Mouse (Mus musculus): ENCODE results near the gene Olfr692. TPM values are rescaled to one million over a fixed set of nuclear protein-coding genes. Genes with fewer than 3 reads are reported as not detected.

Gene Olfr692
- polyA plus RNA-seq, 1 experiment from 2014 or later = not detected

DNA sequence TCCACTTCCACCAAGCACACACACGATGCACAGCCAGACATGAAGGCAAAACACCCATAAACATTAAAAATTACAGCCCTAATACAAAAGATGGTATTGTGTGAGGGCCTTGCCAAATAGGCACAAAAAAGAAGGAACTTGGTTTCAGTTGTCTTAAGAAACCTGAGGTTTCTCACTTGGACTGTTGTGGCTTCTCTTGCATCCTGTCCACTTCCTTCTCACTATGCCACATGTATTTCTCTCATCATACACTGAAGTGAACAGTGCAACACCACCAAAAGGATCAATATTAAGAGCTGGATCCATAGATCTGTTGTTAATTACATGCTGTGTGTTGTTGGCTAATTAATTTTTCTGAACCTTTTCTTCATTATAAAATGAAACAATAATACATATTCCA, 4.9 kb downstream of the Olfr692 start:
- WGBS = 70% methylated on average over 1 of the region's 1 CpGs
- Histone ChIP-seq H3K4me3 (replicated peaks; ENCODE audit: low read length) (no peak overlapping the region), H3K4me1 (ENCODE audit: control insufficient read depth, insufficient read depth, low read length) (no peaks in the 10 kb centered on the region), H3K27me3 (ENCODE audit: control insufficient read depth, insufficient read depth, low read length) (no peaks in the 10 kb centered on the region), H3K4me2 (ENCODE audit: low read depth, low read length) (no peak overlapping the region), H3K27ac (ENCODE audit: low read length) (no peak overlapping the region), H3K36me3 (ENCODE audit: control insufficient read depth, insufficient read depth, low read length) (0 out of 2 replicates have a peak, but pooled peaks cover 3% of the 10 kb centered on the region), H3K9ac (ENCODE audit: low read length) (no peak overlapping the region), H3K9me3 (replicated peaks; ENCODE audit: control insufficient read depth, low read length) (no peaks in the 10 kb centered on the region)
- ATAC-seq (ENCODE audit: insufficient read depth, low FRiP score) = no peak

DNA sequence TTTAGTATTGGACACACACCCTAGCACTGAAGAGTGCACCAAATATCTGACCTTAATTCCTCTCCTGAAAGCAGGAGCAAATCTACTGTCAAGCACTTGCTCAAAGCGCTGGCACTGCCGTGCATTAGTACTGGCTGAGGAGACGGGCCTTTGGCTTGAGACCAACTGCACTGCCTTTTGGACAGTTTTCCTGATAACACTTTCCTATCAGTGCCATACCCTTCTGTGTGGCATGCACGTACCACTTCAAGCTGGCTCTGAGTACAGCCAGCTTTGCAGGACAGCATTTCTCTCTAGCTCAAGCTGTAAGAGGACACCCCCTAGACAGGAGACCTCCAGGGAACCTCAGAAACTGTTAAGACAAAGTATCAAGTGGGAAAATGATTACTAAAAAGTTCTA, 5.5 kb downstream of the Olfr692 start:
- H3K4me3 ChIP-seq (replicated peaks; ENCODE audit: low read length) = no peak overlapping the region
- no peaks in the 10 kb centered on the region for H3K9me3 ChIP-seq (replicated peaks; ENCODE audit: control insufficient read depth, low read length)
- 82% methylated on average over 4 of the region's 4 CpGs for WGBS
- 0 out of 2 replicates have a peak, but pooled peaks have one; percentile 33 for ATAC-seq (ENCODE audit: insufficient read depth, low FRiP score)
- no peak overlapping the region for H3K27ac ChIP-seq (ENCODE audit: low read length)
- no peaks in the 10 kb centered on the region for H3K4me1 ChIP-seq (ENCODE audit: control insufficient read depth, insufficient read depth, low read length)
- no peak overlapping the region for H3K4me2 ChIP-seq (ENCODE audit: low read depth, low read length)
- H3K27me3 ChIP-seq (ENCODE audit: control insufficient read depth, insufficient read depth, low read length) = no peaks in the 10 kb centered on the region
- peaks cover 6% of the 10 kb centered on the region; the same call in 1 of the 2 replicates for H3K36me3 ChIP-seq (ENCODE audit: control insufficient read depth, insufficient read depth, low read length)
- H3K9ac ChIP-seq (ENCODE audit: low read length) = no peak overlapping the region

DNA sequence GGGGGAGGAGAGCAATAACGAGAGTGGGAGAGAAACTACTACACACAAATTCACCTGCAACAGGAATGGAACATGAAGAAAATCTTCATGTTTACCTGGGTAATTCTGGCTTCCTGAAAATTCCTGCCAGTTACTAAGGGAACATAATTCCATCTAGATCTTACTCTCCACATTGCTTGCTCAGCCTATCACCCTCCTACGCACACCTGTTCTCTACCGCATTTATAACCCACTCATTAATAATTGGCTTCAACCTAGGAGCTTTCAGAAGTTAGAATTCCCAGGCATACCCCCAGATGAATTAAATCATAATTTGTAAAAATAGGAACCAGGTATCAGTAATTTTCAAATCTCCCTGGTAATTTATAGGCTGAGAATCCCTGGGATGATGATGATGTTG, 5.9 kb downstream of the Olfr692 start:
- 93% methylated on average over 3 of the region's 3 CpGs for WGBS
- ATAC-seq (ENCODE audit: insufficient read depth, low FRiP score) = no peak

DNA sequence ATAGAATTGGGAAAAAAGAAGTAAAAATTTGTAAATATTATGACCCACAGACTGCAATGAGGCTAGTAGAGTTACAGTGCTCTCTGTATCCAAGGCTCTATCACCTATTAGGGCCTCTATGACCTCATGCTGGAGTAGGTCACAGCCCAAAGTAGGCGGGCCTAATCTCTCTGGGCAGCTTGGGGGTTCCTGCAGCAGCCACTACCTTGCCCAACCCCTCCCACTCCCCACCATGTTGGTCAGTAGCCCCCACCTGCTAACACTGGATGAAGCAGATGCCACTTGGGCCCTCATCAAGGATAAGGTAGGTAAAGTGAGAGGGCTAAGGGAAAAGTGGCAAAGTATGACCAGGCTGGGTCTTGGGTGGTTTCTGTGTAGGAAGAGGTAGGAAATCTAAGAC, 6.8 kb downstream of the Olfr692 start, which contains the start of gene Gm5901:
TSS of gene Gm5901 (plus strand) at position 173 of the 400 bp plus-strand sequence.
- Histone ChIP-seq H3K27ac (ENCODE audit: low read length) (no peak within 1 kb of the TSS), H3K4me3 (replicated peaks; ENCODE audit: low read length) (no peak within 1 kb of the TSS), H3K9me3 (replicated peaks; ENCODE audit: control insufficient read depth, low read length) (no peaks in the 10 kb centered on the region), H3K4me2 (ENCODE audit: low read depth, low read length) (no peak within 1 kb of the TSS), H3K27me3 (ENCODE audit: control insufficient read depth, insufficient read depth, low read length) (no peaks in the 10 kb centered on the region), H3K36me3 (ENCODE audit: control insufficient read depth, insufficient read depth, low read length) (peaks cover 10% of the 10 kb centered on the region; the same call in 1 of the 2 replicates), H3K9ac (ENCODE audit: low read length) (no peak within 1 kb of the TSS), H3K4me1 (ENCODE audit: control insufficient read depth, insufficient read depth, low read length) (no peaks in the 10 kb centered on the region)
- 90% methylated on average over 1 of the region's 1 CpGs for WGBS
- no peak for ATAC-seq (ENCODE audit: insufficient read depth, low FRiP score)

More for the DNA sequence above, 5.9 kb downstream of the Olfr692 start:
- H3K4me2 ChIP-seq (ENCODE audit: low read depth, low read length) = no peak overlapping the region
- no peaks in the 10 kb centered on the region for H3K4me1 ChIP-seq (ENCODE audit: control insufficient read depth, insufficient read depth, low read length)
- peaks cover 8% of the 10 kb centered on the region; the same call in 1 of the 2 replicates for H3K36me3 ChIP-seq (ENCODE audit: control insufficient read depth, insufficient read depth, low read length)
- H3K4me3 ChIP-seq (replicated peaks; ENCODE audit: low read length) = no peak overlapping the region
- H3K27me3 ChIP-seq (ENCODE audit: control insufficient read depth, insufficient read depth, low read length) = no peaks in the 10 kb centered on the region
- no peaks in the 10 kb centered on the region for H3K9me3 ChIP-seq (replicated peaks; ENCODE audit: control insufficient read depth, low read length)
- no peak overlapping the region for H3K27ac ChIP-seq (ENCODE audit: low read length)
- no peak overlapping the region for H3K9ac ChIP-seq (ENCODE audit: low read length)

DNA sequence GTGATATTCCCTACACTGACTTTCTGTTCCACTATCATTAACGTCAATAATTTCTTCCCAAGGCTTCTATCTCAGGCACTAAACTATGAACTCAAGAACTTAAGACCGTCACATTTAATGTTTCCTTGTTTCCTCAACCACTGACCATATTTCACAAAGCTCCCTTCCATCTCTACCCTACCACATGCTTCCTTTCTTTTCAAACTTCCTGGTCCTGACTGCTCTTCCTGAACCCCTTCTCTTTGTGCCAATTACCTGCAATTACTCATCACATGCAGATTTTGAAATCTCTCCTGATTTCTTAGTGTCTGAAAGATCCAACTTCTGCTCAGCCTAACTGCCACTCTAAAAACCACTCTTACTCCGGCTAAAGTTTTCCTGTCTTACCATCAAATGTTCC, 12.3 kb downstream of the Olfr692 start:
- ATAC-seq (ENCODE audit: insufficient read depth, low FRiP score) = no peak
- Histone ChIP-seq H3K9ac (ENCODE audit: low read length) (no peak overlapping the region), H3K27ac (ENCODE audit: low read length) (no peak overlapping the region), H3K4me1 (ENCODE audit: control insufficient read depth, insufficient read depth, low read length) (no peaks in the 10 kb centered on the region), H3K4me3 (replicated peaks; ENCODE audit: low read length) (no peak overlapping the region), H3K36me3 (ENCODE audit: control insufficient read depth, insufficient read depth, low read length) (peaks cover 40% of the 10 kb centered on the region), H3K4me2 (ENCODE audit: low read depth, low read length) (no peak overlapping the region), H3K27me3 (ENCODE audit: control insufficient read depth, insufficient read depth, low read length) (no peaks in the 10 kb centered on the region), H3K9me3 (replicated peaks; ENCODE audit: control insufficient read depth, low read length) (no peaks in the 10 kb centered on the region)
- 91% methylated on average over 3 of the region's 3 CpGs for WGBS

DNA sequence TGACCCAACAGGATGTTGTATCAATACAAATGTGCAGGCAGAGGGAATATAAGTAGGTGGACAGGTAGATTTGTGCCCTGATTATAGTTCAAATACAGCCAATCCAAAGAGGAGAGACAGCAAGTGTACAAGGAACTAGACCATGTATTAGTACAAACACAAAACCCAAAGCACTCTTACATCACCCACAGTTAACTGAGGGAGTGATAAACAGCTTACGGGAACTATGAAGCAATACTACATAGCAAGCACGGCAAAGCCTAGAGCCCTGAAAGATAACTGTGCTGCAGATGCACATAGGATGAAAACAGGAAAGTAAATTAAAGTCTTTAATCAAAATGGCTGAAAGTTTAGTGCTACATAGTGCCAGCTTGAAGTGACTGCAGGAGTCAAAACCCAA, 19.7 kb downstream of the Olfr692 start:
- 90% methylated on average over 2 of the region's 2 CpGs for WGBS
- no peak overlapping the region for H3K4me2 ChIP-seq (ENCODE audit: low read depth, low read length)
- no peaks in the 10 kb centered on the region for H3K9me3 ChIP-seq (replicated peaks; ENCODE audit: control insufficient read depth, low read length)
- no peaks in the 10 kb centered on the region for H3K4me1 ChIP-seq (ENCODE audit: control insufficient read depth, insufficient read depth, low read length)
- no peak overlapping the region for H3K4me3 ChIP-seq (replicated peaks; ENCODE audit: low read length)
- H3K9ac ChIP-seq (ENCODE audit: low read length) = no peak overlapping the region
- no peak overlapping the region for H3K27ac ChIP-seq (ENCODE audit: low read length)
- no peak for ATAC-seq (ENCODE audit: insufficient read depth, low FRiP score)
- no peaks in the 10 kb centered on the region for H3K27me3 ChIP-seq (ENCODE audit: control insufficient read depth, insufficient read depth, low read length)
- H3K36me3 ChIP-seq (ENCODE audit: control insufficient read depth, insufficient read depth, low read length) = peaks cover 43% of the 10 kb centered on the region

DNA sequence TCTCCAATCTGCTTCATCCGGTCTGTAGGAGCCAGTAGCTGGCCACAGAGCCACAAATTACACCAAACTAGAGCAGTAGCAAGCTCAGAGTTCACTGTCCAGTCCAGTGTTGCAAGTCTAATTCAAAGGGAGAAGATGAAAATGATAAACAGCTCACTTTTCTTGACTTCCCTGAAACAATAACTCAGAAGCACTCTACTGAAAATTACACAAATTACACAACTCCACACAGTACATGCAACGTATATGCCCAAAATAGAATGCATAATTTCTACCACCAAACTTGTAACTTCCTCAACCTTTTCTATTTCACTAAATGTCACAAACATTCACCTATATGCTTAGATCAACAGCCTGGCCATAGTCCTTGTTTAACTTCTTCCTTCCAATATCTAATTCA, 22.2 kb downstream of the Olfr692 start:
- 92% methylated on average over 2 of the region's 2 CpGs for WGBS
- Histone ChIP-seq H3K36me3 (ENCODE audit: control insufficient read depth, insufficient read depth, low read length) (peaks cover 23% of the 10 kb centered on the region), H3K9me3 (replicated peaks; ENCODE audit: control insufficient read depth, low read length) (no peaks in the 10 kb centered on the region), H3K4me3 (replicated peaks; ENCODE audit: low read length) (no peak overlapping the region), H3K4me1 (ENCODE audit: control insufficient read depth, insufficient read depth, low read length) (no peaks in the 10 kb centered on the region), H3K4me2 (ENCODE audit: low read depth, low read length) (no peak overlapping the region), H3K9ac (ENCODE audit: low read length) (no peak overlapping the region), H3K27ac (ENCODE audit: low read length) (no peak overlapping the region), H3K27me3 (ENCODE audit: control insufficient read depth, insufficient read depth, low read length) (no peaks in the 10 kb centered on the region)
- no peak for ATAC-seq (ENCODE audit: insufficient read depth, low FRiP score)

DNA sequence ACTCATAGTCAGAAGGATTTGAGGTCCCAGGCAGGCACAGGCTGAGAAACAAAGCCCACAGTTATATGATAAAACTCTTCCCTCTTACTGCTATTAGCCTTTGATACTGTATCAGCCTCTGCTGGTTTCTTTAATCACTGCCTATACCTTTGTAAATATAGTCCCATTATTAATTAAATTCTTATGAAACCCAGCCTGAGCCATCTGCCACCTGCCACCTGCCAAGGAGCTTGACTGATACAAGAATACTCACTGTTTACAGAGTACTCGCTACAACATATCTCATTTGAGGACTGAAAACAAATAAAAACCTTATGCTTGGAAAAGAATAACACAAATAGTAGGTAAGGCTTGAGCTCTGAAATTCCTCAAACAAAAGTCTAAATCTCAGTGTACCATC, 26.6 kb downstream of the Olfr692 start:
- no peak overlapping the region for H3K4me2 ChIP-seq (ENCODE audit: low read depth, low read length)
- H3K4me3 ChIP-seq (replicated peaks; ENCODE audit: low read length) = no peak overlapping the region
- H3K9ac ChIP-seq (ENCODE audit: low read length) = no peak overlapping the region
- ATAC-seq (ENCODE audit: insufficient read depth, low FRiP score) = no peak
- WGBS = 54% methylated on average over 1 of the region's 1 CpGs
- H3K36me3 ChIP-seq (ENCODE audit: control insufficient read depth, insufficient read depth, low read length) = peaks cover 5% of the 10 kb centered on the region
- H3K4me1 ChIP-seq (ENCODE audit: control insufficient read depth, insufficient read depth, low read length) = peaks cover 8% of the 10 kb centered on the region; the same call in 1 of the 2 replicates
- no peak overlapping the region for H3K27ac ChIP-seq (ENCODE audit: low read length)
- no peaks in the 10 kb centered on the region for H3K9me3 ChIP-seq (replicated peaks; ENCODE audit: control insufficient read depth, low read length)
- no peaks in the 10 kb centered on the region for H3K27me3 ChIP-seq (ENCODE audit: control insufficient read depth, insufficient read depth, low read length)

DNA sequence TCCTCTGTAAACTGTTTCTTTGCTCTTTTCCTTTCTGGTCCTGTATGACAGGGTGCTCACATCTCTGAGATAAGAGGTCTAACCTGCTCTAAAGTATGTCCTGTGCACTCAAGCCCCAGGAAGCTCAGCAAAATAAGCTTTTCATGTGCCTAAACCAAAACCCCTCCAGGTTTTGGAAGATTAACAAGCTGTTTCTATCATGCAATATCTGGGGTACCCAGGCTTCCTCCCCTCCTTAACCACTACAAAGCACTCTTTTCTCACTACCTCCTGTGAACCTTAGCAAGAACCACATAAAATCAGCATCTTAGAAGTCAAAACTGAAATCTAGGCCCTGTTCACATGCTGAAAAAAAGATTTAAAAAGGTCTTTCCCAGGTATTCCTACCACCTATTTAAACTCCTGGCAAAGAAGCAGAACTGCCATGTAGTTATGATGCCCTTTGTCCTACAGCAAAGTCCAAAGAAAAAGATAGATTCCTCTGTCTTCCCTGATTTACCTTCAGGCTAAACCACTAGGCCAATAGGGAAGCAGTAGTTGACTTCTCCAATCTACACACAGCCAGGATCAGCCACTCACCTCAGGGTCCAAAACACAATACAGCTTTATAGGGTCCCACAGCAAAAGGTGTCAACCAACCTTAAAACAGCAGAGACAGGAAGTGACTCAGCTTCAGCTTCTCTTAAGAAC, 27.2 kb downstream of the Olfr692 start:
- Histone ChIP-seq H3K27me3 (ENCODE audit: control insufficient read depth, insufficient read depth, low read length) (no peaks in the 10 kb centered on the region), H3K36me3 (ENCODE audit: control insufficient read depth, insufficient read depth, low read length) (no peaks in the 10 kb centered on the region), H3K9me3 (replicated peaks; ENCODE audit: control insufficient read depth, low read length) (no peaks in the 10 kb centered on the region), H3K27ac (ENCODE audit: low read length) (no peak overlapping the region), H3K9ac (ENCODE audit: low read length) (no peak overlapping the region), H3K4me1 (ENCODE audit: control insufficient read depth, insufficient read depth, low read length) (peaks cover 8% of the 10 kb centered on the region; the same call in 1 of the 2 replicates), H3K4me3 (replicated peaks; ENCODE audit: low read length) (no peak overlapping the region), H3K4me2 (ENCODE audit: low read depth, low read length) (no peak overlapping the region)
- no peak for ATAC-seq (ENCODE audit: insufficient read depth, low FRiP score)

All from stomach, embryonic 16.5 days (tissue).